Mouse (Mus musculus) frontal cortex, postnatal 25 days (tissue): ENCODE measurements around the gene BC030867.

ENCODE experiments used
- DNase-seq, 2 experiments: peaks; one replicate each; pipeline ENCODE4 v3.0.0; 2022; ENCODE audit warnings: low spot score in 2 of 2

BC030867 gene

GRCm38 (mm10) chr11:102290141-102290540, 41.5 kb downstream of the BC030867 start:
- no peak for DNase-seq

DNA sequence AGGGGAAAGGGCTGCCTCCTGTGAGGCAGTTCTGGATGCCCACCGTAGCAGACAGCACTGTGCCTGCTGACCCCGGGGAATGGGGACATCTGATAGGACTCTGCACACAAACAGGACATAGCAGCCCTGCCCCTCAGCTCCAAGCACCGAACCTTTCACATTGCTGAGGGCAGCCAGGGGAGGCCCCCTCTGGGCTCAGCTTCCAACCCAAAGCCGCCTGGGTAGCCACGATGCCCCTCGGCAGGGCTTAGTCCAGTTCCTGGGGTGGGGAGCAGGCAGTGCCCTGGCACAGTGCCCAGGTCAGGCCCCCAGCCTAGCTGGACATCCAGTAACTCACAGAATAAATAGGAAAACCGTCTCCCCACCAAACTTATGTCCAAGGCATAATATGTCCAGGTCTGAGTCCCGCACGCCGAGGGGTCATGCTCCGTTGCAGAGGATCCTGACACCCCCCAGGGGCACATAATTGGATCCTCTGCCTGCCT, 42.4 kb downstream of the BC030867 start:
- DNase-seq, result no peak

DNA sequence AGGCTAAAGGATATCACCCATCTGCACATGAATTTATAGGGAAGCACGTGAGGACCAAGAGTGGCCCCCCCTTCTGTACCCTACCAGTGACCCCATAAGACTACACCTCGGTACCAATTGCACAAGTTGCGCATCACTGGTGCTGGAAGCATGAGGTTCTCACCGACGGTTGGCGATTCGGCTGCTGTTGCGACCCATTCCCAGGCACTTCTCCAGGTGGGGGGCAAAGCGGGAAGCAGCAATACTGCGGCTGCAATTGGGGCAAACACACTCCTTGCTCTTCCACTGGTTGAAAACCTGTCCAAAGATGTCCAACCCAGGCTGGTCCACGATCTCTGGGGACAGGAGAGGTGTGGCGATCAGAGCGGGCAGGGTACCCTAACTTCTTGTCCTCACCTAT, 45.3 kb downstream of the BC030867 start:
- no peak for DNase-seq

GRCm38 (mm10) chr11:102294416-102294815, 45.7 kb downstream of the BC030867 start:
- no peak for DNase-seq

GRCm38 (mm10) chr11:102294887-102295597, 46.4 kb downstream of the BC030867 start:
- no peak for DNase-seq

DNA sequence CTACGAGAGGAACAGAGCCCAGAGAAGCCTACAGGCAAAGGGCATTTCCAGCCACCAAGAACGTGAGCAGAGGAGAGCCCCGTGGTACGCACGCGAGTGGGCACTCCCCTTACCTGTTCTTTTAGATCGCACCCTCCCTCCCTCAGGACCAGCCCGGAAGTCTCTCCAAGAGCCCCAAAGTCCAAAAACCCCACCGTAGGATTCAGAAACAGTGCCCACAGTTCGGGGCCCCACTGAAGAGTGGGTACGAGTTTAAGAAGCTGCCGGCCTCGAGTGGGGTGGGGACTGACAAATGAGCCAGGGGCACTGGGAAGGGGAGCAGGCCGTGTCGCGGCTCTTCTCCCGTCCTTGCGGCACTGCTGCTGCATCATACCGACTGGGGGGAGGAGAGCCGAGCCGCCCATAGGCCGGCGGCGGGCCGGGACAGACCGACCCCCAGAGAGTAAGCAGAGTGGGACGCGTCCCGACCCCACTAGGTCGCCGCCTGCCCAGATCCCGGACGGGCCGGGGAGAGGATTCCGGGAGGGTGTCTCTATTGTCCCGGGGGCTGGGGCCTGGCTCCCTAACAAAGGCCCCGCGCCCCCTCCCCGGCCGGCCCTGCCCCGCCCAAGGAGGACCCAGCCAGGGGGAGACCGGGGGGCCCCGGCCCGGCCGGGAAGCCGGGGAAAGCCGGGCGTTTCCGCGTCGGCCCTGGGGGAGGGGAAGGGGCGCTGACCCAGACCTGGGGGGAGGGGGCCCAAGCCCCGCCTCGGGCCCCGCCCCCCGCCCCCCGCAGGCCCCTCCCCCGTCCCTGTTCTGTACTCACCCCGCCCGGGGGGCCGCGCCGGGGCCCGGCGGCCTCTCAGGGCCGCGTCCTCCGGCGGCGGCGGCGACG, 47.2 kb downstream of the BC030867 start:
- no peak for DNase-seq

DNA sequence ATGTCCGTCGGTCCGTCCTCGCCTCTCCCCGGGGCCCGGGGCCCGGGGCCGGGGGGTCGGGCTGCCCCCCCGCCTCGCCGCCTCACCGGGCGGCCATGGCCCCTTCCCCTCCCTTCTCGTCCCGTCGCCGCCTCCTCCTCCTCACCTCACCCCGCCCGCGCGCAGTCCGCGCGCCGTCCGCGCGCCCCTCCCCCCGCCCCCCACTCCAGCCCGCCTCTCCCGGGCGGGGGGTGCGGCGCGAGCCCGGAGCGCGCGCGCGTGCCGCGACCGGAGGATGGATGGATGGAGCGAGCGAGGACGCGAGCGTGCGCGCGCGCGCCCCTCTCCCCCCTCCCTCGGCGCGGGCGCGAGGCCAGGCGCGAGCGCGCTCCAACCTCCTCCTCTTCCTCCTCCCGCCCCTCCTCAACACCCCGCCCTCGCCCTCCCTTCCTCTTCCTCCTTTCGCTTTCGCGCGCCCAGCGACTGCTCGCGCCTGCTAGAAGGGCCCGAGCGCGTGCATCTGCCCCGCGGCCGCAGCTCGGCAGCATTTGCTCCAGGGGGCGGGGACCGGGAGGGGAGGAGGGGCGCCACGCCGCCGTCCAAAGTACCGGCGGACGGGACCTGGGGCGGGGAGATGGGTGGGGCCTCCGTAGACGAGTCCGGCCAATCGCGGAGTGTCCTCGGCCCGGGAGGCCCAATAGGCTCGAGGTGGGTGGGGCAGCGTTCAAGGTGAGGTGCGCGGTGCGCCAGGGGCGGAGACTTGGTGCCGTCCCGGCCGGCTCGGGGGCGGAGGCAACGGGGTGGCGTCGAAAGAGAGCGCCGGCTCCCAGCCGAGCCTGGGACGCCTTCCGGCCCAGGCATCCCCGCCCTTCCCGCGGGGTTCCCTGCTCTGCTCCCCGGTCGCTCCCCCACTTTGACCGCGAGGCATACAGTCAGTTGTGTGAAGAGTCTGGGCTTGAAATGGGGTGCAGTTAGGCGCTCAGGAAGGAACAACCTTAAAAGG, 48.1 kb downstream of the BC030867 start, which contains the start of gene Atxn7l3:
Gene Atxn7l3, minus strand, starts transcription at position 141 of the 982 bp plus-strand sequence.
- peak; percentile 87 to 96 for DNase-seq

- peak in 1 of 2 experiments; percentile 27 for DNase-seq
Observed at GRCm38 (mm10) chr11:102297577-102298556, 49.2 kb downstream of the BC030867 start.

DNA sequence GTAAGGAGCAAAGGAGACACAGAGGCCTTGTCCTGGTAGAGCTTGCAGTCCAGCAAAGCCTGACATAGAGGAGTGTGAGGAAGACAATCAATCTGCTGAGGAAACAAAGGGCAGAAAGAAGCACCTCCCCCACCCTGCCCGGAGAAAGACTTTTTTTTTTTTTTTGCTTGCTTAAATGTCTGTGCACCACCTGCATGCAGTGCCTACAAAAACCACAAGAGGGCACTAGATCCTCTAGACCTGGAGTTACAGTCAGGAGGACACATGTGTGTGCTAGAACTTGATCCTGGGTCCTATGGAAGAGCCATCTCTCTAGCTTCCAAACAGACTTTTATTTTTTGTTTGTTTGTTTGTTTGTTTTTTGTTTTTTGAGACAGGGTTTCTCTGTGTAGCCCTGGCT, 51.2 kb downstream of the BC030867 start:
- DNase-seq, result no peak

DNA sequence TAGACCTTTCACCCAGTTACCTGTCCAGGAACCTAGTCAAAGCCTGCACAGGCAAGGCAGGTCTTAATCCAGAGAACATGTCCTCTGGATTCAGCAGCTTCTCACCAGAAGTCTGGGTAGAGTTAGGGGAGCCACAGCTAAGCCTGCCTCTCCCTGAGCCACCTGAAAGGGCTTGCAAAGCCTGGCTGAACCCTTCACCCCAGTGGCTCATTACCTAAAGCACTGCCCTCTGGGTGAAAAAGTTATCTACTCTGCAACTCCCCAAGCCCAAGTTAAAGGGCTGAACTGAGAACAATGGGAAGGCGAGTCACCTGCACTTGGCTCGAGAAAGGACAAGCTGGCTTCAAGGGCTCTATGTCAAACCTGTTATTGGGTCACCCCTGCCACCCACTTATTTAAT, 55.5 kb downstream of the BC030867 start:
- DNase-seq, result no peak

- no peak for DNase-seq
Observed at GRCm38 (mm10) chr11:102305359-102305758, 56.7 kb downstream of the BC030867 start.

- no peak for DNase-seq
Observed at GRCm38 (mm10) chr11:102308104-102308503, 59.4 kb downstream of the BC030867 start.

DNA sequence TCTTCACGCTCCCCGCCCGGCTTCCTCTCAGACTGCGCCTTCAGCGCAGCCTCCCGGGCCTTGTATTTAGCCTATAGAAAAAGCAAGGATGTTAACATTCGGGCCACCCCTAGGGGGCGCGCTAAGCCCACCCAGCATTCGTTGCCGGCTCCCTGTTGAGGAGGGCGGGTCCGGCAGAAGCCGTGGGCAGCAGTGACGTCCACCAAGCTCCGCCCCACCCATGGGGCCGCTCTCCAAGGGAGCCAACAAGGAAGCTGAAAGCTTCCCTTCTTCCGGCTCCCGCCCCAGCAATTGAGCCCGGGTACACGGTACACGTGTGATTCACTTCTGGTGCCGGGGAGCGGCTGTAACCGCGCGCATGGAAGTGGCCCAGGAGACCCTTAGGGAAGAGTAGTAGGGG, 60.3 kb downstream of the BC030867 start:
- DNase-seq, result peak; percentile 96

DNA sequence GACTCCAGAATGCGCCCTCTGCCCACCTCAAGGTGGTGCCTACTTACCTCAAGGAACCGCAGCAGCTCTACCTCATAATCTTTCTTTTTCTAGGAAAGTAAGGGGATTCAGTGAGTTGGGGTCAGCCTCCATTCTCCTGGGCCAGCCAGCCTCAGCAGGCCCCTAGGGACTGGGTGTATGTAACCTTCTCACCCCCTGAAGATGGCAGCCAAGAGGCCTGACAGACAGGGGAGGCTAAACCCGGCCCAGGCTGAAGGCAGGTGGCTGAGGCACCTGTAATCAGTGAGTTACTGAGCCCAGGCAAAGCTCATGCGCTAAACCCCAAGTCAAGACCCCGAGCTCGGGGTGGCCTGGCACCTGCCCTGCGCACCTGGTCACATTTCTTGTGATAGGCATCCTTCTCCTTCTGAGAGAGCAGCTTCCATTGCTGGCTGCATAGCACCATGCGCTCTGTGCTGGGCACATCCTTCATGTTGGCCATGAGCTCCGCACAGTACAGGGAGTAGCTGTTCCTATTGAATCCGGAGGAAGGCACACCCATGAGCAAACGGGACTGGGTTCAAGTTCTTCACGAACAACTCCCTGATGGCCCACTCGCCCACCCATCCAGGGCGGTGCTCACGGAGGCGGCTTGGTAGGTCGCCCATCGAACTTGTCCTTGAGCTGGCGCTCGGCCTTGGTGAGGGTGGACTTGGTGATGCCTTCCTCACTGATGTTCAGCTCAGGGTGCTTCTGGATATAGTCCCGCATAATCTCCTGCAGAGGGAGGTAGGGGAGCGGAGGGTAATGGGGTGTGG, 61.3 kb downstream of the BC030867 start:
- no peak for DNase-seq

- no peak for DNase-seq
Observed at GRCm38 (mm10) chr11:102310768-102311695, 62.4 kb downstream of the BC030867 start.

- DNase-seq, result no peak
Observed at GRCm38 (mm10) chr11:102311966-102312365, 63.3 kb downstream of the BC030867 start.

- no peak for DNase-seq
Observed at GRCm38 (mm10) chr11:102312586-102312985, 63.9 kb downstream of the BC030867 start.

DNA sequence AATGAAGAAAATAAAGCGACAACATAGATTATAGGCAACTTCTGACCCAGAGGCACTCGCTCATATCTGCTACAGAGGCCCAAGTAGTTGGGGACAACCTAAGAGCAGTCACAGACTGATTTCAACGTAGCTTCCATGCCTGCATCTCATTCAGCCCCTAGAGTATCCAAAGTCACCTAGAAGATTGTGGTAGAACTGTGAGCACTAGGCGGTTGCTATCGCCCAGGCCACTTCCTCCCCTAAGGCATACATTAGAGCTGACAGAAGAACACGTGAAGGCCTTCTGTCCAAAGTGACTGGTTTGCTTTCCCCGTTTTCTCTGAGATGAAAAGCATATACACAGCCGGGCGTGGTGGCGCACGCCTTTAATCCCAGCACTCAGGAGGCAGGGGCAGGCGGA, 65.6 kb downstream of the BC030867 start:
- no peak for DNase-seq
